Mouse (Mus musculus): ENCODE results near the gene Cpne5. TPM values are rescaled to one million over a fixed set of nuclear protein-coding genes. Genes with fewer than 3 reads are reported as not detected.
"Not testable (repeated sequence)": the region's sequence is repeated elsewhere in the genome, so short reads cannot be mapped to it uniquely, and the experiment has no call there.

Gene Cpne5
- total RNA-seq (2021): 1 to 10 TPM in 1 of 2 experiments, under 1 TPM in 1; 0.69 to 1.1 TPM
- long read RNA-seq, experiment 1: 0 reads
- long read RNA-seq, experiment 2: 0 reads

DNA sequence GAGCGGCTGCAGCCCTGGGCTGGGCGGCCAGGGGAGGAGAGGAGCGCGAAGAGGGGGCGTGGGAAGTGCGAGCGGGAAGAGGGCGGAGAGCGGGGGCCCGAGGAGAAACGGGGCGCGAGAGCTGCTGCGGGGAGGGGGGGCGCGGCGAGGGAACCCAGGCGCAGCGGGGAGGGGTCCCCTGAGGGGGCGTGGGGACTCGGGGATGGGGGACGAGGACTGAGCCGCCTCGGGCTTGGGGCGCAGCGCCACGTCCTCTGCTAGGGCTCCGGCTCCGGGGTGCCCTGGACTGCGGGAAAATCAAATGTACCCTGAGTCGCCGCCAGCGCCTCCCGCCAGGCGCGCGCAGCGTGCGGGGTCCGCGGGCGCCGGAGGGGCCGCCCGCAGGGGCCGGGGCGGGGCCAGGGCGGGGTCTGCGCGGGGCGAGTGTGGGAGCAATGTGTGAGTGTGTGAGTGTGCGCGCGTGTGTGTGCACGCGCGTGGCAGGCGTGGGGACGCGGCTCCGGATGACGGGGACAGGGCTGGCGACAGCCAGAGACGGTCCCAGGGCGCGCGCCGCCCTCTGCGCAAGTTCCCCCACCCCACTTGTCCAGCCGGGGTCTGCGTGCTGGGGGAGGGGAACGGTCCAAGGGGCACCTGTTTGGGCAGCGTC lies at the start of gene Cpne5:
Cpne5 (minus strand) TSS at position 396 of the 649 bp plus-strand sequence.
- DNase-seq (ENCODE audit: low spot score in 2 of 2): peak in 1 of 2 experiments; percentile 29

DNA sequence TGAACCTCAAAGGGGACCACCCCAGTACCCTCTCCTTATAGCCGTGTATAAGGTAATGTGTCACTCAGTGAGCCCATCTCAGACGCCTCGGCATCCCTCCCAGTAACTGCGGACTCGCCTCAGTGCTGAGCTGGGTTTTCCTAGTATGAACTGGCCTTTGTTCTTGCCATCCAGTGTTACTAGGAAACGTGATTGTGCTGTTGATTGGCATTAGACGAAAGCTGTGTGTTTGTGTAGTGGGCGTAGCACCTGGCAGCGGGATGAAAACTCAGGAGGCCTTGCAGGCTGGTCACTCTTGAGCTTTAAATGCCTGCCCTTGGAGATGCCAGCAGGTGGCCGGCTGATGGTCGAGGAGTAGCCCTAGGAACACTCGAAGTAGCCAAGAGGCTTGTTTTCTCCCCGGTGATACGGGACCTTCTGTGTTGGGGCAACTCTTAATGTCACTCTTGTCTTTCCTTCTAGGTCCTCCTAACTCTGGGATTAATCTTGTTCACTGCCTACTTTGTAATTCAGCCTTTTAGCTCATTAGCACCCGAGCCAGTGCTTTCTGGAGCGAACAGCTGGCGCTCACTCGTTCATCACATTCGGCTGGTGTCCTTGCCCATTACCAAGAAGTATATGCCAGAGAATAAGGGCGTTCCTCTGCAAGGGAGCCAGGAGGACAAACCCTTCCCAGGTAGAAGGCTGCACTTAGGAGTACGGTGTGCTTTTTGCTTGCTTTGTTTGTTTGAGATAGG lies 44.4 kb upstream of the Cpne5 start:
- DNase-seq (ENCODE audit: low spot score in 2 of 2): no peak

- DNase-seq (ENCODE audit: low spot score in 2 of 2): no peak
Measured at GRCm38 (mm10) chr17:29281541-29281940, 43.6 kb upstream of the Cpne5 start.

DNA sequence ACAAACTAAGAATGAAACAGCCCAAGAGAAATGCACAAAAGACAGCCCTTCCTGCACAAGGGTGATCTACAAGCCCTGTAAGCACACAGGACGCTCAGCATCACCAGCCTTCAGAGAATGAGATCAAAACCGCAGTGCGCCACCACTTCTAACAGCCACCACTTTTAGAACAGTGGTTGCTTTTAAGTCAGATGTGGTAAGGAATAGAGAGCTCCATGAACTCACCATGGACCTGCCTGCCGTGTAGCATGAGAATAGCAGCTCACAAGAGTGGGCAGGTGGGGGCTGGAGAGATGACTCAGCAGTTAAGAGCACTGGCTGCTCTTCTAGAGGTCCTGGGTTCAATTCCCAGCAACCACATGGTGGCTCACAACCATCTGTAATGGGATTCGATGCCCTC lies 42.5 kb upstream of the Cpne5 start:
- DNase-seq (ENCODE audit: low spot score in 2 of 2): no peak

GRCm38 (mm10) chr17:29273889-29274288 lies 35.9 kb upstream of the Cpne5 start:
- DNase-seq (ENCODE audit: low spot score in 2 of 2): no peak

DNA sequence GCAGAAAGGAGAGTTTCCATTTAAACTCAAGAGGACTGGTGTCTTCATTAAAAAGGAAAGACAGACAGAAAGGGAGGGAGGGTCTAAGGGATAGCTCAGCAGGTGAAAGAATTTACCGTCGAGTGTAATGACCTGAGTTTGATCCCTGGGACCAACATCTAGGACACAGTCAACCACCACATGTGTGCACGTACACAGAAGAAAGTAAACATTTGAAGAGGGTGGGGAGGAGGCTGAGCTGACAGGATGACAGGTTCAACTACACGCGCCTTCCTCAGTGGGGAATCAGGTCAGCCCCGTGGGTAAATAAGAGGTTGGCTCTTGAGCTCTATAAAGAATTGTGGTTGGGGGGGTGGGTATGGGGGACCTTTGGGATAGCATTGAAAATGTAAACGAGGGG lies 35.2 kb upstream of the Cpne5 start:
- no peak for DNase-seq (ENCODE audit: low spot score in 2 of 2)

DNA sequence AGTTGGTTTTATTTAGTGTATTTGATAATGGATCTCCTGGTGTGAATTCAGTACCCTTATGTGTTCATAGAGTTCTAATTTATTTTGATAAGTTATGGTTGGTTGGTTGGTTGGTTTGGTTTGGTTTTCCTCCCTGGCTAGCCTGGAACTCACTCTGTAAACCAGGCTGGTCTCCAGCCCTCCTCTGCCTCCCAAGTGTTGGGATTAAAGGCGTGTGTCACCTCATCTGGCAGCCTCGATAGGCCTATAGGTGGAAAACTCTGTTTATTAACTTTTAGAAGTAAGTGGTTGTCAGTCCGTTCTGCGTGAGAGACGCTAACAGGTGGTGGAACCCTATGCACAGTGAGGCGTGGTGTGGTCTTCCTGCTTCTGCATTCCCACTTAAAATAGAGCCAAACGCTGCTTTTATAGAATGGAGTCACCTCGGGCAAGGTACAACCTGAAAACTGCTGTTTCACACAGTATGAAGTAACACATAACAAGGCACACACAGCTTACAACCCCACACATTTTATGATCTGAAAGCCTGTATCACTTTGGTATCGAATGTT lies 32.3 kb upstream of the Cpne5 start:
- no peak for DNase-seq (ENCODE audit: low spot score in 2 of 2)

DNA sequence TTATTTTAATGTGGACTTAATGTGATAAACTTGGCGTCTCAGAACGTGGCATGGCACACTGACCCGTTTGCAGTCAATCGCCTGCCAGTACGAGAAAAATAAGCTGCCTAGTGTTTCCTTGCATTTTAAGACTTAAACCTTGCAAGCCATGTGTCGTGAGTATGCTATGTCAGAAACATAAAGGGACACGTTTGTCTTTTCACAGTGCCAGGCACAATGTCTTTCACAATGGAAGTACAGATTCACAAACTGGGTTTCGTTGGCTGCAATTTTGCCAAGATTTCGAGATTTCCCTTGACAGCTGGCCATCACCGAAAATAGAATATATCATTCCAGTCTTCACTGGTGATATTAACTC lies 31.4 kb upstream of the Cpne5 start:
- no peak for DNase-seq (ENCODE audit: low spot score in 2 of 2)

DNA sequence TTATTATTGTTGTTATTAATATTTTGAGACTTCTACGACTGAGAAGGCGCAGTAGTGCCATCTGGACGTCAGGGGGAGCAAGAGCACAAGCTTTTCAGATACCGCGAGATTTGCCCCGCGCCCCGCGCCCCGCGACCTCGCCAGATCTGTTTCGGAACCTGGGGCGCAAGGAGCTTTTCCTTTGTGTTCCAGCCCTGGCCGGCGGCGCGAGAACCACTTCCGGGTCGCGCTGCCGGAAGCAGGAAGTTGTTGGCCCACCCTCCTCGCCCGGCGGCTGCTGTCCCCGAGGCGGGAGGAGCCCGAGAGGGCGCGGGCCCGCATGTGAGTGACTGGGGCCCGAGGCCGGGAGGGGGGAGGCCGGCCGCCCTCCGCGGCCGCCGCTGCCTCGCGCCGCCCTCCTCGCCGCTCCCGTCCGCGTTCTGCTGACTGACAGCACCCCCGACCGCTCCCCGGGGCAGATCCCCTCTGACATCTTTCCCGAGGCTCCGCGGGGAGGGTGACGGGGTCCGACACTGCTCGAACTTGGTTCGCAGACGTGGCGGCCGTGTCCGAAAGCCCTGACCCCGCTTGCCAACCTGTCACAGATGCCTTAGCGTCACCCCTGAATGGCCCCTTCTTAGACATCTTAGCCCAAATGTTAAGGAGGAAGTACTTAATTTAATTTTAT lies 30.8 kb upstream of the Cpne5 start, which contains the start of gene BC004004:
BC004004 (plus strand) TSS at position 107 of the 667 bp plus-strand sequence.
- DNase-seq (ENCODE audit: low spot score in 2 of 2): peak; percentile 95 to 97

DNA sequence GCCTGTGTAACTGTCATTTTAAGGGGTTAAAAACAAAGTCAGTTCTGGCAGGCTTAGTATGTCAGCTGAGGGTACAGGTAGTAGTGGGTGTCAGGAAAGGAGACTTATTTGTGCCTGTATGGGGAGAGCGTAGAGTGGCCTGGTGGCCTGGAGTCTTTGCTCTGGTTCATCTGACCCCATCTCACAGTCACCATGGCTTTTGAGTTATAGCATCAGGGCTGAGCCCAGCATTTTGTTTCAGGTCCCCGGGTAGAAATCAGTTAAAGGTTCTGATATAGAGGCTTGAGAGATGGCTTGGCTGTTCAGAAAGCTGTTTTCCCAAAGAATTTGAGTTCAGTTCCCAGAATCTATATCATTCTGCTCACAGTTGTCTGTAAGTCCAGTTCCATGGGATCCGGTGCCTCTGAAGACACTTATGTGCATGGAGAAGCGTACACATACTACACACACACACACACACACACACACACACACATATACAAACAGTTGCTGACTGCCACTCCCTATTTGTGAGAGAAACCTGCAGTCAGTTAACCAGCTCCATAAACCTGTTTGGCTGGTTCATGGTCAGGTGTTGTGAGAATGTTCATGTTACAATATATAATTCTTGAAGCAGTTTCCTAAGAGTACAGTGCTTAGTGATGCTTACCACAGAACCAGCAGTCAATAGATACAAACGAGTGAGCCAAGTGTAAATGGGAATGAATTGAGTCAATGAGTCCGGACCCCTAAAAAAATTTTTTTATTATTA lies 30.1 kb upstream of the Cpne5 start:
- DNase-seq (ENCODE audit: low spot score in 2 of 2): no peak

DNA sequence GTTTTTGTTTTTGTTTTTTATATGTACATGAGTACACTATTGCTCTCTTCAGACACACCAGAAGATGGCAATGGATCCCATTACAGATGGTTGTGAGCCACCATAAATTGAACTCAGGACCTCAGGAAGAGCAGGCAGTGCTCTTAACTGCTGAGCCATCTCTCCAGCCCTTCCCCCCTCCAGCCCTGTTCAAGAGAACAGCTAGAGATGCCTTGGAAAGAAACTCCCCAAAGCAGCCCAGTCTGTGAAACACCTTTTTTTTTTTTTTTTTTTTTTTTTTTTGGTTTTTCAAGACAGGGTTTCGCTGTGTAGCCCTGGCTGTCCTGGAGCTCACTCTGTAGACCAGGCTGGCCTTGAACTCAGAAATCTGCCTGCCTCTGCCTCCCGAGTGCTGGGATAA lies 29.1 kb upstream of the Cpne5 start:
- not testable (repeated sequence) for DNase-seq (ENCODE audit: low spot score in 2 of 2)

DNA sequence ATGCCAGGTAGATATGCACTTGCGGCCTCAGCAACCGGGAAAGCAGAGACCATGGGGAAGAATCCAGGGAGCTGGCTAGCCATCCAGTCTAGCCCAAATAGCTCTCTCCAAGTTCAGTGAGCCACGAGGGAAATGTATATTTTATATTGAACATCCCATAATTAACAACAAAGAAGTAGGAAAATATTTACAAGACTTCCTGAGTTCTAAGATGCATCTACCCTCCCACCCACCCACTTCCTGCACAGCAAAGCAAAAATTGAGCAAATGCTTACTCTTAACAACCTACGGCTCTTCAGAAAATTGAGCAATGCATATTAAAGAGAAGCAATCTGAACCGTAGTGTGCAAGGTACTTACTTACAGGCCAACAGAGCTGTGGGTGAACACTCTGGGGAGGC lies 26.8 kb upstream of the Cpne5 start:
- peak in 1 of 2 experiments; percentile 6 for DNase-seq (ENCODE audit: low spot score in 2 of 2)

GRCm38 (mm10) chr17:29263840-29264633 lies 26.1 kb upstream of the Cpne5 start, which contains the start of gene Ppil1:
Ppil1 (minus strand) TSS chr17:29264186.
- DNase-seq (ENCODE audit: low spot score in 2 of 2): peak; percentile 71 to 85

GRCm38 (mm10) chr17:29263417-29263816 lies 25.4 kb upstream of the Cpne5 start:
- no peak for DNase-seq (ENCODE audit: low spot score in 2 of 2)

- DNase-seq (ENCODE audit: low spot score in 2 of 2): no peak
Measured at GRCm38 (mm10) chr17:29262259-29262649, 24.3 kb upstream of the Cpne5 start.

DNA sequence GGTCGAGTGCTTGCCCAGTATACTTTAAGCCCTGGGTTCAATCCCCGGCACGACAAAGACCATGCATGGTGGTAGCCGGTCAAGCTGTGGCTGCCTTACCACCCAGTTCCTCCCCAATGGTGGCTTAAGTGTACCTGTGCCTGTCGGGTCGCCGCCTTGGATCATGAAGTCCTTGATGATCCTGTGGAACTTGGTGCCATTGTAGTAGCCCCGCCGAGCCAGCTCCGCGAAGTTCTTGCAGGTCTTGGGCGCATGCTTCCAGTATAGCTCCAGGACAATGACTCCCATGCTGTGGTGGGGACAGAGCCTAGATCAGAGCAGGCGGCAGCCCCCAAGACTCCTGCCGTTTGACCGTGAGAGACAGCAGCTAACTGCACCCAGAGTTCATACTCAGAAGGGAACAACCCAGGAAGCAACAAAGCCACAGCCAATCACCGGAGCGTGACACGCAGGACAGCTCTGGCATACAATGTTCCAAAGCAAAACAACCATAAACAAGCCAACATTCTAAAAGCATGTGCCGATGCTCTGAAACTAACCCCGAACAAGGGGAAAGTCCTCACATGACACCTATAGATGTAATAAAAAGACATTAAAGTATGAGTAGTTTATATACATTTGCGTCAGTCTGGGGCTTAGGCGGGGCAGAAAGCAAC lies 23.8 kb upstream of the Cpne5 start:
- no peak for DNase-seq (ENCODE audit: low spot score in 2 of 2)

- no peak for DNase-seq (ENCODE audit: low spot score in 2 of 2)
Measured at GRCm38 (mm10) chr17:29260501-29260900, 22.5 kb upstream of the Cpne5 start.

DNA sequence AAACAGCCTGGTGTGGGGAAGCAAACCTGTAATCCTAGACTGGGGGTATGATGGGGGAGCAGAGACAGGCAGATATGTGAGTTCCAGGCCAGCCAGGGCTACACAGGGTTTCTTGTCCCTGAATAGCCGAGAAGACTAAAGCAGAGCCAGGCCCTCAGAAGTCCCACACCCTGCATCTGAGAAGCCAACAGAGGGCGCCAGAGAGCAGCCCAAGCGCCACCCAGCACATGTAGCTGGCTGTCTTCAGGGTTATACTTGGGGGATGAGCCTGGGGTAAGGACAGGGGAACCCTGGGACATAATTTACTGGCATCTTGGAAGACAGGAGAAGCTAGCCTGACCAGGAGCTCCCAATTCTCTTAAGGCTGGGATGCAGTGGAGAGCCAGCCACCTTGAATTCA lies 21.5 kb upstream of the Cpne5 start:
- peak; percentile 70 to 80 for DNase-seq (ENCODE audit: low spot score in 2 of 2)

DNA sequence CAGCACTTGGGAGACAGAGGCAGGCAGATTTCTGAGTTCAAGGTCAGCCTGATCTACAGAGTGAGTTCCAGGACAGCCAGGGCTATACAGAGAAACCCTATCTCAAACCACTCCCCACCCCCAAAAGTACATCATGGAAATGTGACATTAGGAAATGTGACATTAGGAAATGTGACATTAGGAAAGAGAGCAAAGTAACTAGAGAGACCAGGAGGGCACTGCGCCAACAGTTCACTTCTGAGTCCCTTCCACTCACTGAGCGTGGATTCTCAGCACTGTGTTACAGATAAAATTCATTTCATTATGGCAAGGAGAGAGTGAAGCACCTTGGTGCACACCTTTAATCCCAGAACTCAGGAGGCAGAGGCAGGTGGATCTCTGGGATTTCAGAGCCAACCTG lies 21.0 kb upstream of the Cpne5 start:
- no peak for DNase-seq (ENCODE audit: low spot score in 2 of 2)

Data from gastrocnemius, postnatal 4 days (tissue).